Mouse (Mus musculus): ENCODE data around the gene Map3k5. TPM values are rescaled to one million over a fixed set of nuclear protein-coding genes. Genes with fewer than 3 reads are reported as not detected.
"Not testable (repeated sequence)": the region's sequence is repeated elsewhere in the genome, so short reads cannot be mapped to it uniquely, and the experiment has no call there.

Gene Map3k5
- polyA plus RNA-seq, 1 experiment from 2014 or later = 1.4 TPM

DNA sequence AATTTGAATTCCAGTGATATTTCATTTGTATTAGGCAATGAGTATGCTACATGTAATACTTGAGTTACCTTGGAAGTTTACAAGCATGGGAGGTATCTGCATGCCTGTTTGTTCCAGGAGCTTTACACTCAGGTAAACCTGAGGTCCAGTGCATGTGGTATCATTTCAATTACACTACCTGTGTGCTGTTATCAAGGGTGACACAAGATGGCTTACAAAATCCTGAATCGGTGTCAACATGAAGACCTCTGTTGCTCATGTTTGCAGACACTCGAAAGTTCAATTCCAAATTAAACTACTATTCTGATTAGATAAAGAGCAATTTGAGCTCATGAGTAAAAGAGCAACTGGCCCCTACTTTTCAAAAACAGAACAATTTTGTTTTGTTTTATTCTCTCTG lies 23.8 kb upstream of the Map3k5 start:
- ATAC-seq (ENCODE audit: insufficient number of reproducible peaks, insufficient read depth, low FRiP score, low TSS enrichment, low read depth) = no peak
- H3K36me3 ChIP-seq = no peaks in the 10 kb centered on the region
- H3K4me1 ChIP-seq (replicated peaks) = 0 out of 2 replicates have a peak, but pooled peaks cover 3% of the 10 kb centered on the region
- H3K4me3 ChIP-seq (replicated peaks) = no peak overlapping the region
- no peaks in the 10 kb centered on the region for H3K9me3 ChIP-seq
- H3K27ac ChIP-seq = no peak overlapping the region
- H3K4me2 ChIP-seq = no peak overlapping the region
- WGBS = 87% methylated on average over 2 of the region's 2 CpGs
- H3K9ac ChIP-seq (replicated peaks) = no peak overlapping the region
- H3K27me3 ChIP-seq = no peaks in the 10 kb centered on the region; the same call in 1 of the 2 replicates

DNA sequence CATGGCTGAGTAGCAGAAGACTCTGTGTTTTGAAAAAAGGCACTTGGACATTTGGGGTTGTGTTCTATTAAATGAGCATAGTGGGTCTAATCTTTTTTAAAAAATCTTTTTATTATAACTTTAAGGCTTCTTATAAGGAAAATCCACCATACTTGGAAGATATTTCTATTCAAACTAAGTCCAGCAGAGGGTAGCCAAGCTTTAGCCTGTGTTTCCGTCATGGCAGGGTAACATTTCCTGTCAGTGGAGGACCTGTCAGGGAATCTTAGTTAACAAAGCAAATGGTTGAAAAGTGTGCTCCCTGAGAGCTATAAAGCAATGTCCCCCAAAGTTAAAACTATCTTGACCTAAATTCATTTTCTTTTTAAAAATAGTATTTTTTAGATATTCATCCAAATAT lies 22.7 kb upstream of the Map3k5 start:
- no peaks in the 10 kb centered on the region; the same call in 1 of the 2 replicates for H3K27me3 ChIP-seq
- WGBS = 28% methylated on average over 1 of the region's 1 CpGs
- no peak overlapping the region for H3K4me2 ChIP-seq
- no peak for ATAC-seq (ENCODE audit: insufficient number of reproducible peaks, insufficient read depth, low FRiP score, low TSS enrichment, low read depth)
- no peaks in the 10 kb centered on the region for H3K36me3 ChIP-seq
- no peaks in the 10 kb centered on the region for H3K9me3 ChIP-seq
- H3K27ac ChIP-seq = no peak overlapping the region
- H3K9ac ChIP-seq (replicated peaks) = no peak overlapping the region
- 0 out of 2 replicates have a peak, but pooled peaks cover 3% of the 10 kb centered on the region for H3K4me1 ChIP-seq (replicated peaks)
- no peak overlapping the region for H3K4me3 ChIP-seq (replicated peaks)

GRCm38 (mm10) chr10:19913806-19914205 lies 20.5 kb upstream of the Map3k5 start:
- H3K9me3 ChIP-seq = no peaks in the 10 kb centered on the region
- no peaks in the 10 kb centered on the region for H3K36me3 ChIP-seq
- no peaks in the 10 kb centered on the region; the same call in 1 of the 2 replicates for H3K27me3 ChIP-seq
- ATAC-seq (ENCODE audit: insufficient number of reproducible peaks, insufficient read depth, low FRiP score, low TSS enrichment, low read depth) = no peak
- H3K4me1 ChIP-seq (replicated peaks) = no peaks in the 10 kb centered on the region
- WGBS = 84% methylated on average over 4 of the region's 4 CpGs
- H3K9ac ChIP-seq (replicated peaks) = no peak overlapping the region
- H3K4me2 ChIP-seq = no peak overlapping the region
- H3K4me3 ChIP-seq (replicated peaks) = no peak overlapping the region
- H3K27ac ChIP-seq = no peak overlapping the region

DNA sequence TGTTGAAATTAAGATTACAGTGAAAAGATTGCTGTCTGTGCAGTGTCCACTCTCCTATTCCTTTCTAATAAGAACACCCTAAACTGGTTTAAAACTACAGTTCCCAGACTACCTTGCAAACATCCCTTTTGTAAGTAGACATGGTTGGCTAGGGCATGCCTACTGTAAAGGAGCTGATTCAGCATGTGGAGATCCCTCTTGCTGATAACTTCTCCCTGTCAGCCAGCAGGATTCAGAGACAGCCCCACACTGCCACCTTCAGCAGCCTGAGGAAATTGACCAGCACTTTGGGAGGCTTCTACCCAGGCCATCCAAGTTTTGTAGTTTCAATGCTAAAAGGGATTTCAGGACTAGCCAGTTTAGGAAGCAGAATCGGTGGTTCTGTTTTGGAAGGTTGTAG lies 19.0 kb upstream of the Map3k5 start:
- Histone ChIP-seq H3K4me3 (replicated peaks) (no peak overlapping the region), H3K4me1 (replicated peaks) (no peaks in the 10 kb centered on the region), H3K27ac (no peak overlapping the region), H3K36me3 (no peaks in the 10 kb centered on the region), H3K4me2 (no peak overlapping the region), H3K9ac (replicated peaks) (no peak overlapping the region), H3K9me3 (no peaks in the 10 kb centered on the region), H3K27me3 (no peaks in the 10 kb centered on the region; the same call in 1 of the 2 replicates)
- ATAC-seq (ENCODE audit: insufficient number of reproducible peaks, insufficient read depth, low FRiP score, low TSS enrichment, low read depth) = no peak
- WGBS = 68% methylated on average over 1 of the region's 1 CpGs

DNA sequence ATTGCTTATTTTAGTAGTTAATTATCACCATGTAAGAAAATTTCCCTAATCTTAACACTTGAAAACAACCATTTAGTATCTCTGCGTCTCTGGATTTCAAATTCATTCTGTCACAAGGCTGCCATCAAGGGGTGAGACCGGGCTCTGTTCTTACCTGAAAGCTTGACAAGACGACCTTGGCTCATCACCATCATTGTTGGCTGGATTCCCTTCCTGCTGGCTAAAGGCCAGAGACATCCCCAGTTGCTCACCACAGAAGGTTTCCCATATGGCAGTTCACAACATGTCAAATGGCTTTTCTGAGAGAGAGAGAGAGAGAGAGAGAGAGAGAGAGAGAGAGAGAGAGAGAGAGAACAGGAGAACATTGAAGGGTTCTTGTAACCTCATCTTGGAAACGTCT lies 11.9 kb upstream of the Map3k5 start:
- Histone ChIP-seq H3K9me3 (no peaks in the 10 kb centered on the region), H3K27me3 (no peaks in the 10 kb centered on the region), H3K4me2 (no peak overlapping the region), H3K36me3 (no peaks in the 10 kb centered on the region), H3K9ac (replicated peaks) (no peak overlapping the region), H3K4me3 (replicated peaks) (no peak overlapping the region), H3K4me1 (replicated peaks) (no peaks in the 10 kb centered on the region), H3K27ac (no peak overlapping the region)
- WGBS = 69% methylated on average over 4 of the region's 4 CpGs
- no peak for ATAC-seq (ENCODE audit: insufficient number of reproducible peaks, insufficient read depth, low FRiP score, low TSS enrichment, low read depth)

- Histone ChIP-seq H3K4me3 (replicated peaks) (no peak overlapping the region), H3K27me3 (no peaks in the 10 kb centered on the region), H3K9ac (replicated peaks) (no peak overlapping the region), H3K36me3 (no peaks in the 10 kb centered on the region), H3K4me1 (replicated peaks) (no peaks in the 10 kb centered on the region), H3K9me3 (no peaks in the 10 kb centered on the region), H3K4me2 (no peak overlapping the region), H3K27ac (no peak overlapping the region)
- WGBS = 80% methylated on average over 2 of the region's 2 CpGs
- ATAC-seq (ENCODE audit: insufficient number of reproducible peaks, insufficient read depth, low FRiP score, low TSS enrichment, low read depth) = no peak
Observed at GRCm38 (mm10) chr10:19924256-19924655, 10.0 kb upstream of the Map3k5 start.

DNA sequence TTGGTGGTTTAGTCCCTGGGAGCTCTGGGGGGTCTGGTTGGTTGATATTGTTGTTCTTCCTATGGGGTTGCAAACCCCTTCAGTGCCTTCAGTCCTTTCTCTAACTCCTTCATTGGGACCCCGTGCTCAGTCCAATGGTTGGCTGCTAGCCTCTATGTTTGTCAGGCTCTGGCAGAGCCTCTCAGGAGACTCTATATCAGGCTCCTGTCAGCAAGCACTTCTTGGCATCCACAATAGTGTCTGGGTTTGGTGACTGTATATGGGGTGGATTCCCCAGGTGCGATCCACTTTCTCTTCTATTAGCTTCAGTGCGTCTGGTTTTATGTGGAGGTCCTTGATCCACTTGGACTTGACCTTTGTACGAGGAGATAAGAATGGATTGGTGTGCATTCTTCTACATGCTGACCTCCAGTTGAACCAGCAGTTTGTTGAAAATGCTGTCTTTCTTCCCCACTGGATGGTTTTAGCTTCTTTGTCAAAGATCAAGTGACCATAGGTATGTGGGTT lies 7.8 kb upstream of the Map3k5 start:
- 87% methylated on average over 4 of the region's 4 CpGs for WGBS

GRCm38 (mm10) chr10:19928205-19928604 lies 6.1 kb upstream of the Map3k5 start:
- 74% methylated on average over 1 of the region's 1 CpGs for WGBS
- peaks cover 6% of the 10 kb centered on the region; the same call in 1 of the 2 replicates for H3K4me1 ChIP-seq (replicated peaks)

More for the DNA sequence above, 7.8 kb upstream of the Map3k5 start:
- not testable (repeated sequence) for ATAC-seq (ENCODE audit: insufficient number of reproducible peaks, insufficient read depth, low FRiP score, low TSS enrichment, low read depth); H3K4me3 ChIP-seq (replicated peaks); H3K4me1 ChIP-seq (replicated peaks); H3K4me2 ChIP-seq; H3K36me3 ChIP-seq; H3K27me3 ChIP-seq; H3K9me3 ChIP-seq; H3K27ac ChIP-seq; H3K9ac ChIP-seq (replicated peaks)

GRCm38 (mm10) chr10:19932986-19933385 lies 1.3 kb upstream of the Map3k5 start:
- no peak overlapping the region for H3K9ac ChIP-seq (replicated peaks)
- H3K36me3 ChIP-seq = no peaks in the 10 kb centered on the region
- H3K9me3 ChIP-seq = no peaks in the 10 kb centered on the region
- H3K27ac ChIP-seq = no peak overlapping the region
- H3K4me2 ChIP-seq = peak overlapping the region; percentile 95
- peak overlapping the region; percentile 72; the same call in 1 of the 2 replicates for H3K4me3 ChIP-seq (replicated peaks)
- 19% methylated on average over 3 of the region's 3 CpGs for WGBS
- peaks cover 28% of the 10 kb centered on the region for H3K27me3 ChIP-seq
- H3K4me1 ChIP-seq (replicated peaks) = peaks cover 21% of the 10 kb centered on the region
- ATAC-seq (ENCODE audit: insufficient number of reproducible peaks, insufficient read depth, low FRiP score, low TSS enrichment, low read depth) = no peak

More at GRCm38 (mm10) chr10:19928205-19928604, 6.1 kb upstream of the Map3k5 start:
- Histone ChIP-seq H3K4me3 (replicated peaks) (no peak overlapping the region), H3K27me3 (peaks cover 10% of the 10 kb centered on the region), H3K36me3 (no peaks in the 10 kb centered on the region), H3K9me3 (no peaks in the 10 kb centered on the region), H3K4me2 (no peak overlapping the region), H3K9ac (replicated peaks) (no peak overlapping the region), H3K27ac (no peak overlapping the region)
- ATAC-seq (ENCODE audit: insufficient number of reproducible peaks, insufficient read depth, low FRiP score, low TSS enrichment, low read depth) = no peak

- WGBS = under 1% methylated on average over 95 of the region's 97 CpGs
- Histone ChIP-seq H3K27ac (peak overlapping the region; percentile 66), H3K36me3 (no peaks in the 10 kb centered on the region), H3K4me1 (replicated peaks) (peaks cover 21% of the 10 kb centered on the region), H3K4me3 (replicated peaks) (peak overlapping the region; percentile 72), H3K9me3 (no peaks in the 10 kb centered on the region), H3K27me3 (peaks cover 28% of the 10 kb centered on the region), H3K9ac (replicated peaks) (peak overlapping the region; percentile 78), H3K4me2 (peak overlapping the region; percentile 95)
- ATAC-seq (ENCODE audit: insufficient number of reproducible peaks, insufficient read depth, low FRiP score, low TSS enrichment, low read depth) = peak; percentile 83
Observed at GRCm38 (mm10) chr10:19933511-19934383, 525 bp upstream of the Map3k5 start.

GRCm38 (mm10) chr10:19935295-19935623 lies 987 bp downstream of the Map3k5 start:
- Histone ChIP-seq H3K9ac (replicated peaks) (0 out of 2 replicates have a peak overlapping the region, but pooled peaks have one; percentile 27), H3K9me3 (no peaks in the 10 kb centered on the region), H3K4me2 (peak overlapping the region; percentile 95), H3K27me3 (peaks cover 28% of the 10 kb centered on the region), H3K4me1 (replicated peaks) (peaks cover 28% of the 10 kb centered on the region), H3K4me3 (replicated peaks) (peak overlapping the region; percentile 72), H3K36me3 (no peaks in the 10 kb centered on the region), H3K27ac (no peak overlapping the region)
- 5% methylated on average over 10 of the region's 10 CpGs for WGBS
- ATAC-seq (ENCODE audit: insufficient number of reproducible peaks, insufficient read depth, low FRiP score, low TSS enrichment, low read depth) = no peak
